Mouse (Mus musculus) 3134 (cell line): ENCODE data around the gene Slc38a2.

Experiments used
- DNase-seq: peaks from one replicate; pipeline ENCODE4 v3.0.0-alpha.2; 2011; ENCODE audit warnings: low spot score; ENCODE audit not compliant: insufficient read length; ENCODE audit errors: extremely low read depth

Slc38a2 gene

GRCm38 (mm10) chr15:96675055-96675454, 24.5 kb downstream of the Slc38a2 start:
- no peak for DNase-seq

- no peak for DNase-seq
These were observed 25.4 kb downstream of the Slc38a2 start for GRCm38 (mm10) chr15:96674089-96674488.

GRCm38 (mm10) chr15:96669721-96670120, 29.8 kb downstream of the Slc38a2 start:
- no peak for DNase-seq

DNA sequence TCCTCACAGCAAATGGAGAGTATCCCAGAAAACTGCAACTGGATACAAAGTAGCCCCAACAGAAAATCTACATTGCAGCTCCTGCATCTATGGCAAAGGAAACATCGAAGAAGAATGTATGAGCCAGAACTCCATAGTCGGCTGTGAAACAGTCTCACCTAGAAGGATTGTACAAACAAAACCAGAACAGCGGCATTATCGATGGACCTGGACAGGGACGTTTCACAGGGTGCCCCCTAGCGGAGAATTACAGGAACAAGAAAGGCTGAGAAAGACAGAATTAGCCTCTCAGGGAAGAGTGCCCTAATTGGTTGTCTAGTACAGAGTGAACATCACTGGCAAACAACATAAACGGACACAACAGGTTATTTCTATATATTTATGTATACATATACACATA, 32.9 kb downstream of the Slc38a2 start:
- DNase-seq: no peak

DNA sequence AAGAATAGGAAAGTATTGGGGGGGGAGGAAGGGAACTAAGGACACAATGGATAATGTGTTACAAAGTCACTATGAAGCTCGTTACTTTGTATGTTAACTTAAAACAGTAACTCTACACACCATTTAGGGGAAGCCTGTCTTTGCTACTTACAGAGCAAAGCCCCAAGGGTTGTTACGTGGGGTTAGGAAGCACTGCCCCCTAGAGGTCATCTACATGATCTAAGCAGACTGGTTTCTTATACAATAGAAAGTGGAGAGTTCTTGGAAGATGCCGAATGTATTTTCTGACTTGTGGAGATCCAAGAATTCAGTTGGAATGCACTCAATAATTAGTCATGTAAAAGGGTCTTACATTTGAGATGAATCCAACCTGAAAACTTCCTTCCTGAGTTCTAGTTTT, 33.6 kb downstream of the Slc38a2 start:
- no peak for DNase-seq

DNA sequence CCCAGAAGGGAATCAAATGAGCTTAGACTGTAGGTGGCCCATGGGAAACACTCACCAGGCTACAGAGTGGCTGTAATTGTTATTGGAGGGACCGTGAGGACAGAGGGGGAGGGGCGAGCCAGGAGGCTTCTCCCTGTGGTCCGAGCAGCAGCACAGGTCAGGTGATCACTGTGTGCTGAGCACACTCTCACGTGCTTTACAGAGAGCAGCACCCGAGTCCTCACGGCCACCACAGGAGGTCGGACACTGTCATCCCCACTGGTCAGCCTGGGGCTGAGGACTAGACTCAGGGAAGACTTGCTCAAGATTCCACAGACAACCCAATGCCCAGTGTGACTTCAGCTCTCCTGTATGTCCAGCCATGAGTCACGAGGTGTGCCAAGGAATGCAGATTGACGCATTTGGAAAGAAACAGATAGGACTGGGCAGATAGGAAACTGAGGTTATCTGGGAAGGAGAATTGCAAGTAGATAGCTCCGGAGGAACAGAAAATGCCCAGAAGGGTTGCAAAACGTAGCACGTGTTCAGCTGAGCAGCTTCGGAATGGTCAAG, 38.9 kb downstream of the Slc38a2 start:
- no peak for DNase-seq

- DNase-seq: no peak
These were observed 41.3 kb downstream of the Slc38a2 start for GRCm38 (mm10) chr15:96658275-96658602.

GRCm38 (mm10) chr15:96657576-96658274, 41.8 kb downstream of the Slc38a2 start:
- no peak for DNase-seq

DNA sequence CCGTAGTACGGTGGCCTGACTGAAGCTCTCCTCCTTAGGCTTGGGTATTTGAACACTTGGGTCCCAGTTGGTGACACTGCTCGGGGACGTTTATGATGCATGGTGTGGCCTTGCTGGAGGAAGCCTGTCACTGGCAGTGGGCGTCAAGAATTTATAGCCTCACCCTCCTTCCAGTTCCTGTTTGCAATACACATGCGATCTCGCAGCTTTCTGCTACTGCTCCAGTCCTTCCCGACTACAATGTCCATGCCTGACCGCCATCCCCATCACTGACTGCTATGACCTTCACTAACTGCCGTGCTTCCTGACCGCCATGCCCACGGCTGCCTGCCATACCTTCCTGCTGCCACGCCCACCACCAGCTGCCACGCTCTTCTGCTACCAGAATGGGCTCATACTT, 44.0 kb downstream of the Slc38a2 start:
- no peak for DNase-seq

- no peak for DNase-seq
These were observed 44.8 kb downstream of the Slc38a2 start for GRCm38 (mm10) chr15:96654714-96655113.

GRCm38 (mm10) chr15:96653011-96653410, 46.5 kb downstream of the Slc38a2 start:
- DNase-seq: no peak

- DNase-seq: no peak
These were observed 47.0 kb downstream of the Slc38a2 start for GRCm38 (mm10) chr15:96652531-96652930.

DNA sequence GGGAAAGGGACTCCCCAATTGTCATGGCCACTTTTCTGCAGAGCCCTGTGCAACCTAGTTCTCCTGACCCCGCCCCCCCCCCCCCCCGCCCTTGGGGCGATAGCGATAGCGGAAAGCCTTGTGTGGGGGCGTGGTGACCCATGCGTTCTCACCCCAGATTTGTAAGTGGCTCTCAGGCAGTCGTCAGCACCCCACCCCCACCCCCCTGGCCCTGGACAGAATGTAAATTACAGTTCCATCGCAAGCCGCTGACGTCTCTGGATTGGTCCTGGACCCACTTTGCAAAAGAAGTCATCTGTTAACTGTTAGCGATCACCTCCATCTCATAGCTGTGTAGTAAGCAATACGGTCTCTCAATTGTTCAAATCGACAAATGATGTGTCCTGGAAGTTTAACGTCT, 52.2 kb downstream of the Slc38a2 start:
- no peak for DNase-seq

DNA sequence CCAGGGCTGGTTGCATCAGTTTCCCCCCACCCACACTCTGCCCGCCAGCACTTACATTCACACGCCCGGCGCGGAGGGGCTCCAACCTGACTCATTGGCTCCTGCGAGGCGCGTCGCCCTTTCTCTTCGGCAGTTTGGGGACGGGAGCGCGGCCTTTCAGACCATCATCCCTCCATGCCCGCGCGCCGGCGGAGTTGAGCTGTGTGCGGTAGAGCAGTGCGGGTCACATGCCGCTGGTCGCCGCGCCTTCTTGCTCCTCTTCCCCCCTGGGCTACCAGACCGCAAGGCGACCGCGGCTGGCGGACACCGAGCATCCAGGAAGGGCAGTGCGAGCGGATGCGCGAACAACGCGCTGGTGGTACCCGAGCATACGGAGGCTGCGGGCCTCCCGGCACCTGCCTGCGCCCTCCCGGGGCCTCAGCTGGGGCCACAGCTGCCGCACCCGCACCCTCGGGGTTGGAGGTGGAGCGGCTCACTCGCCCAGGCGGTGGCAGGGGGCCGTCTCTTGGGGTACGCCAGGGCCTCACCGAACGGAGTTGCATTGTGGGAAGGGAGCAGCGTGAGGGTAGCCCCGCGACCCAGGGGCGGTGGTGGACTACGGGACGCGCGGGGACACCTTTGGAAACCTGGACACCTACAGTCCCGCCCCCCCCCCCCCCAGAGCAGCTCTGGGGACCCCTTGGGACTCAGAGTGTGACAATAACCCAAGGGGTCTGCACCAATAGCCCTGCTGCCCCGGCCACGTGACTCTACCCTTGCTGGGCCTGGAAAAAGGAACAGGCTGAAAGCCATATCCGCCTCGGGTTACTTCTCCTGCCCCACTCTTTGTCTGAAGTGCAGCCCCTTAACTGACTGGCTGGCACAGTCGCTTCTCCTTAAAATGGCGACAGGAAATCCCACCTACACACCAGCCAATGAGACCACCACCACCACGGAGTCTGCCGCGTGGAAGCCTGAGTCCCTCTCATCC, 56.8 kb downstream of the Slc38a2 start, which contains the start of gene Slc38a1:
TSS of gene Slc38a1 (minus strand) at position 478 of the 970 bp plus-strand sequence.
- DNase-seq: no peak

DNA sequence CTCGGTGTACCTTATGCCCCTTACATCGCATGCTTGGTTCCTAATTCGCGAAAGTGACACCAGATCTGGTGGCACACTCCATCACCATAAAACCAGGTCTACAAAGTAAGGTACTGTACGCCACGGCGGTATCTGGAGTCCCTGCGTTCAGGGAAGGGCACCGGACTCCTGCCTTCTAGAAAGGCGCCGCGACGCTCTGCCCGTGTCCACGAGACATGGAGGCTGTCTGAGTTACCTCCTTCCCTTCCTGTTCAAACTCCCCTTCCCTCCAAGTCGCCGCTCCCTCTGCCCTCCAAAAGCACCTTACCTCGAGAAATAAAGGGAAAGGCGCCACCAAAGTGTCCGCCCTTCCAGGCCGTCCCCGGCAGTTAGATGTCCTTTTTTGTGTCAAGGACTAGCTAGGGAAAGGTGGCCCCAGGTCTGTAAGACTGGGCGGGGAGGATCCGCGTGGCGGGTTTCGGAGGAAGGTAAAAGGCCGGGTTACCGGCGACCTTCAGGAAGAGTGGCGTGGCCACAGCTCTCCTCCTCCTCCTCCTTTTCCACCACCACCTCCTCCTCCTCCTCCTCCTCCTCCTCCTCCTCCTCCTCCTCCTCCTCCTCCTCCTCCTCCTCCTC, 57.6 kb downstream of the Slc38a2 start:
- DNase-seq: no peak

- peak; percentile 89 for DNase-seq
These were observed 58.3 kb downstream of the Slc38a2 start for GRCm38 (mm10) chr15:96641111-96641820.

- no peak for DNase-seq
These were observed 59.1 kb downstream of the Slc38a2 start for GRCm38 (mm10) chr15:96640291-96640985.

DNA sequence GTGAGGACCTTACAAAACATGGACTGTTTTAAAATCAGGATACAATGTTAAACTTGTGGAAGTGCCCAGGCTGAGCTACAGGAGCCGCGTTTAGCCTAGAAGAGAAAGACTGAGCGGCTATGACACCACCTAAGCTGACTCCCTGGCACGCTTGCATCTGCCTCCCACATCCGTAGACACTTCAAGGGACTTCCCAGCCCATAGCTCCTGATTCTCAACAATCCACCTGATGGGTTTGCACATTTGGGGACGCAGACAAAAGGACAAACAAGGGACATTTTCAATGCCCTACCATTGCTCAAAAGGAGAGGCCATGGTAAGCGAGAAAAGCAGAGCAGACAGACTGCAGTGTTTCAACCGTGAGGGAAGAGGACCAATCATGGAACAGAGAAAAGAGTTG, 59.9 kb downstream of the Slc38a2 start:
- no peak for DNase-seq

DNA sequence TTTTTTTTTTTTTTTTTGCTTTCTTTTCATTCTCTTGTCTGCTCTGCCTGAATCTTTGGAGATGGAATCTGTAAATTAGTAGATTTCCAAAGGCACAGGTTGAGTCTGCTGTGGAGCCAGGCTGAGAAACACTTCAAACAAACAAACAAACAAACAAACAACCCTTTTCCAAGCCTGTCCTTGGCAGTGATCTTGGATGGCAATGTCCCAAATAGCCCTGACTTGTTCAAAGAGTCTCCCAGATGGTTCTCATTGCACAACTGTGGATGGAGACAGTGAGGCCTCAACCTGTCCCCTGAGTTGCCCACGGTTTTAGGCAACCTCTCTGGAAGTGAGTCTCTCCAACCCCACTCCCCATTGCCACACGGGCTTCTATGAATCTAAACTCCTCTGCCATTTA, 60.9 kb downstream of the Slc38a2 start:
- peak; percentile 27 for DNase-seq

DNA sequence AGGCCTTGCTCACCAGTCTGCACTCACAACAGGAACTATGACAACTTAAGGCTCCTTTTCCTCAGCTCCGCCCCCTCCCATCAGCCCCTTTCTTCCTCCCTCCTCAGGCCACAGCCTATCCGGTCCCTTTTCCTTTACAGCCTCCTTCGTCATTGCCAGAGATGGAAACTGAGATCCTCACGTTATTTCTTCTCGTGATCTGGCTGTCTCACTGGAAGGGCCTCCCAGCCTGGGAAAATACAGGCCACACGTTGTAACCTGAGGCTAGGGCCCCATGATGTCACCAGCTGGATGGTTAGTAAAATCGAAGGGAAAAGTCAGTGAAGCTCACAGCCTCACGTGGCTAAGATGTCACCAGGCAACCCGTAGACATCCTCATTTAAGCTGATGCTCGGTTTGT, 61.4 kb downstream of the Slc38a2 start:
- DNase-seq: peak; percentile 70
